Mouse (Mus musculus): ENCODE measurements around the gene Rgs6.

The Rgs6 gene

GRCm38 (mm10) chr12:83037798-83038560 is 449.9 kb downstream of the Rgs6 start:
- DNase-seq (ENCODE audit: low spot score) = no peak

- DNase-seq (ENCODE audit: low spot score) = no peak
Measured at GRCm38 (mm10) chr12:83038779-83039178, 450.7 kb downstream of the Rgs6 start.

DNA sequence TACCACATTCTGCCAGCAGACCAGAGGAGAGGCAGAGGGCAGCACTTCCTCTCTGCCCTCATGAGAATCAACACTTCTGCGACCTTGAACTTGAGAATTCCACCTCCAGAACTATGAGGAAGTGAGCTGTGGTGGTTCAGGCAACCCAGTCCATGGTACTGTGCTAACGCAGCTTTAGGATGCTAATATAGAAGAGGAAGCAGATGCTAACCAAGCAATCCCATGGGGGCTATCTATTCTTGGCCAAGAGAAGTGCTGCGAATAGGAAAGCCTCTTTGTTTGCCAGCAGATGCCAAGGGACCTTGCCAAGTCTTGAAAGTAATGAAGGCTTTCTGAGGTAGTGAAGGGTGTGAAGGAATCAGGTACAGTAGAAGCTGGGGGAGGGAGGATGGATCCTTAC is 451.8 kb downstream of the Rgs6 start:
- DNase-seq (ENCODE audit: low spot score) = no peak

GRCm38 (mm10) chr12:83043980-83044620 is 456.0 kb downstream of the Rgs6 start:
- DNase-seq (ENCODE audit: low spot score) = no peak

GRCm38 (mm10) chr12:83044621-83044990 is 456.5 kb downstream of the Rgs6 start:
- DNase-seq (ENCODE audit: low spot score) = no peak

- DNase-seq (ENCODE audit: low spot score) = peak; percentile 9
Measured at GRCm38 (mm10) chr12:83045001-83045531, 457.0 kb downstream of the Rgs6 start.

DNA sequence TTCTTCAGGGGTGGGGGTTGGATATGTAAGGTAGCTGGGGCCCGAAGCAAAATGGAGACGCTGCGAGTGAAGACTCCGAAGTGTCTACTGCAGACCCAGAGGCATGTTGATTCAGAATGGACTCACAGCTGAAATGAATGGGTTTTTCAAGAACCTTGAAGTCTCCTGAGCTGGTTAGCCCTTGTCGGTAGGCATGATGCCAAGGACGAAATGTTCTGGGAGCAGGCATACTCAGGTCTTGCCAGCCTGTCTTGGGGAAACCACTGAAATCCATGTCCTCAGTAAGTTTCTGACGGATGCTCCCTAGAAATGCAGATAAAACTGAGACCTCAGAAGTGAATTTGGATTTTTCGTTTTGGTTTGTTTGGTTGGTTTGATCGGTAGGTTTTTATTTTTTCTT is 458.6 kb downstream of the Rgs6 start:
- no peak for DNase-seq (ENCODE audit: low spot score)

GRCm38 (mm10) chr12:83047710-83048109 is 459.6 kb downstream of the Rgs6 start:
- no peak for DNase-seq (ENCODE audit: low spot score)

DNA sequence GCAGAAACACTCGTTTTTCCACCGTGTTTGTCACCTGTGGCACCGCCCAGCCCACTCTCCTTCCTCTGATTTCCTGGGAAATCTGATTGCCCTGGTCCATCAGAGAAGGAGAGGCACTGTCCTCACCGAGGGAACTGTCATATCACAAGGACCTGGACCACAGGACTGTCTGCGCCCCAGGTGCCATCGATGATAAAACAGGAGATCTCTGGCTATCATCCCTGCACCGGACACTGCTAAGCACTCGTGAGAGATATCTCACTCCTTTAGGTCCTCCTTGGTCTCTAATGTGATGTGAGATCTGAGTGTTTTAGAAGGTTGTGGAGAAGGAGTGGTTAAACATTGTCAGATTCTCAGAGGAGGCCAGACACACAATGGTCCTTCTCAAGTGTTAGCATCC is 462.4 kb downstream of the Rgs6 start:
- DNase-seq (ENCODE audit: low spot score) = no peak

DNA sequence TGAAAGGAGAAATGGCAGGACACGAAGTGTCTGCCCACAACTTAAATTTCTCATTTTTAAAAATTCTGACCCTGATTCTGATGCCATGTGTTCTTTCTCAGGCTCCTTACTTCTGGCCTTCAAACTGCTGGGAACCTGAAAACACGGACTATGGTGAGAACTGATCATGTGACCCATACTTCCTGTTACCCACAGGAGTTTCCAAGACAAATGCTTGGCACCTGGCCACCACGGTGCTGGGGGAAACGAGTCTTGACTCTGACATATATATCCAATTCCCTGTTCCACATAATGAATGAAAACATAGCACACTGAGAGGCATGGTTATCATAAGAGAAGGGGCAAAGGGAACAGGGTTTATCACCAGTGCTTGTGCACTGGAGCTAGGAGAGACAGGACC is 464.3 kb downstream of the Rgs6 start:
- DNase-seq (ENCODE audit: low spot score) = no peak

- no peak for DNase-seq (ENCODE audit: low spot score)
Measured at GRCm38 (mm10) chr12:83055690-83056089, 467.6 kb downstream of the Rgs6 start.

DNA sequence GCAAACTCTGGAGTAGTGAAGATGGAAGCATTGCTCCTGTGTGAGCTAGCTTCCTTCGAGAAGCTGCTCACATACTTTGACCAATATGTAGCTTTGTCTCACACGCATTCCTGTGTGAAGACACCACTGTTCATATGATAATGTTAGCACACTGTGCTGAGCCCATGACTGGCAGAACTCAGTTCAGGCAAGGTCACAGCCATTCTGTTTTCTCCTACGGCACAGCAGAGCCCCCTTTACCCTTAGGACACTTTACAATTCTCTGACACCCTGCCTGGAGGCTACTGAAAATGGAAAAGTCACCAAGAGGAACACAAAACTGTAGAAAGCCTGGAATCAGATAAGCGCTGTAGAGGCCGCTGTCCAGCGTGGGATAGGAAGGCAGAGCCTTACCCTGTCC is 478.3 kb downstream of the Rgs6 start:
- DNase-seq (ENCODE audit: low spot score) = no peak

GRCm38 (mm10) chr12:83070848-83071247 is 482.8 kb downstream of the Rgs6 start:
- no peak for DNase-seq (ENCODE audit: low spot score)

DNA sequence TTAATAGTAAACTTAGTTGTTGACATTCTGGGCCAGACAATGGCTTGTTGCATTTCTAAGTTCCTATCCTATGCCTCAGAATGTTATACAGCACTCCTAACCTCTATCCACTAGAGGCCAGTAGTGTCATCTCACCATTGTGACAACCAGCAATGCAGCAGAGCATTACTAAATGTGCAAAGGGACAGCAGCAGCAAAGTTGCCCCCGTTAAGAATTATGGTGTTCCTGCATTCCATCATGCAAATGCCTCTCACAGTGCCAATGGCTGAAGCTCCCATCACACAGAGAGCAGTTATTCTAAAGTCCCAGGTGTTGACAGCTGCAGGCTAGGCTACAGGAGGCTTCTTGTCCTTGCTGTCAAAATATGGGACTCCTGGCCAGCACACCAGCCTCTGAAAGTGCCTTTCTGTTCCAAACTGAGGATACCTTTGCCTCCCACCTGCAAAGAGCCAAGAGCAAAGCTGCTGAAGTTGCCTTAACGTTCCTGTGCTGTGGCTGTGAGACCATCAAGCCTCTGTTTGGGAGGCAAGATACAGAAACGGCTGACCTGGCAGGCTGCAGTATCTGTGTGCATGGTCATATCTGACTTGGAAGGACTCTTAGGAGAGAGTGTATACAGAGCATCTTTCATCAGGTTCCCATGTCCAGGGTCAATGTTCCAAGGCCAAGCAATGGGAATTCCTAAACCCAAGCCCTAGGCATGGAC is 484.2 kb downstream of the Rgs6 start:
- no peak for DNase-seq (ENCODE audit: low spot score)

GRCm38 (mm10) chr12:83072951-83073878 is 485.1 kb downstream of the Rgs6 start:
- peak; percentile 43 for DNase-seq (ENCODE audit: low spot score)

DNA sequence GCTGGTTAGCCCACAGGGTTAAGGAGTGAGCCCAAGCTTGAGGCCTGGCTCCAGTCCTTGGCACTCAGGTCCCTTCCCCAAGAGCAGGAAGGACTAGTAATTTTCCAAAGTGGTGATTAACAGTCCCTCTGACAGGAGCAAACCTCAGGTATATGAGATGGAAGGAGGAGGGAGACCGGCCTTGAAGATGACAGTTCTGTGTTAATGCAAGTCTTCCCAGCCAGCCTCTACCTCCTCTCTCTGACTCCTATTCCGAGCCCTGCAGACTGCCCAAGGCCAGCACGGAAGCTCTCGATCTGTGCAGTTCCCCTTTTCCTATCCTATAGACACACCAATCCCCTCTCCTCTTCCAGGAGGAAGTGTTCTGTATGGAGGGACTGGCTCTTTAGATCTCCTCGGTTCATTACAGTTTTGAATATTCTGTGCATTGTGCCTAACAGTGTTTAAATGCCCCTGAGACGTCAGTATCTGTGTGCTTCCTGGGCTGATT is 485.8 kb downstream of the Rgs6 start:
- DNase-seq (ENCODE audit: low spot score) = no peak

DNA sequence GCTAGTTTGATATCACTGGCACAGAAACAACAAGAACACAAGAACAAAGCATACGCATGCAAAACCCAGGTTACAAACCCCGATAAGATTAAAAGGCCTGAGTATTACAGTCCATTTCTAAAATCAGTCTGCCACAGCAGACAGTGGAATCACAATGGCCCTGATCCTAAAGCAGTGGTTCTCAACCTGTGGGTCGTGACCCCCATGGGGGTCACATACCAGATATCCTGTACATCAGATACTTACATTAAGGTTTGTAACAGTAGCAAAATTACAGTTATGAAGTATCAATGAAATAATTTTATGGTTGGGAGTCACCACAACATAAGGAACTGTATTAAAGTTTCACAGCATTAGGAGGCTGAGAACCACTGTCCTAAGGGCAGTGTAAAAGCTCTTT is 488.1 kb downstream of the Rgs6 start:
- DNase-seq (ENCODE audit: low spot score) = no peak

DNA sequence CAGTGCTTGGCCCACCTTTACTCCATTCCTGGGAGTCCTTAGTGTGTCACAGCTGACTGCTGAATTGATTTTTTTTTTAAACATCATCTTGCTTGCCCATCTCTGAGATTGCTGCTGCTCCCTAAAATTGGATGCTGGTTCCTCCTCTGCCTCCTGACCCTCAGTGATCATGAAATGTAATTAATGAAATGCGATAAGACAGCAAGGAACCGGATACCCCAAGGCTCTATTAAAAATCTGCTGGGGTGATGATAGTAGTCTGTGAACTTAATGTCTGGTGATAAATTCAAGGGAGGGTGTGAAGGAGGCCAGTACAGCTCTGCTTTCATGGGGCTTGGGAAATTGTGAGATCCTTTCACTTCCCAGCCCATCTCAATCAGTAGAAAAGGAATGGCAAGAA is 489.4 kb downstream of the Rgs6 start:
- no peak for DNase-seq (ENCODE audit: low spot score)

GRCm38 (mm10) chr12:83083427-83083826 is 495.3 kb downstream of the Rgs6 start:
- no peak for DNase-seq (ENCODE audit: low spot score)

DNA sequence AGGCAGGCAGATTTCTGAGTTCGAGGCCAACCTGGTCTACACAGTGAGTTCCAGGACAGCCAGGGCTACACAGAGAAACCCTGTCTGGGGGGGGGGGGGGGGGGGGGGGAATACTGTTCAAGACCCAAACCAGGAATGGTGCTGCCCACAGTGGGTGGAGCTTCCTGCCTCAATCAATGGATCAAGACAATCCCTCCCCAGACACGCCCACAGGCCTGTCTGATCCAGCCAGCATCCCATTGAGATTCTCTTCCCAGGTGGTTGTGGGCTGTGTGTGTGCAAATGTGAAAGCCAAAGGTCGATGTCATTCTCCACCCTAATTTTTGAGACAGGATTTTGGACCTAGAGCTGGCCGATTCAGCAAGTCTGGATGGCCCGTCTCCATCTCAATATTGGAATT is 496.5 kb downstream of the Rgs6 start:
- DNase-seq (ENCODE audit: low spot score) = no peak

DNA sequence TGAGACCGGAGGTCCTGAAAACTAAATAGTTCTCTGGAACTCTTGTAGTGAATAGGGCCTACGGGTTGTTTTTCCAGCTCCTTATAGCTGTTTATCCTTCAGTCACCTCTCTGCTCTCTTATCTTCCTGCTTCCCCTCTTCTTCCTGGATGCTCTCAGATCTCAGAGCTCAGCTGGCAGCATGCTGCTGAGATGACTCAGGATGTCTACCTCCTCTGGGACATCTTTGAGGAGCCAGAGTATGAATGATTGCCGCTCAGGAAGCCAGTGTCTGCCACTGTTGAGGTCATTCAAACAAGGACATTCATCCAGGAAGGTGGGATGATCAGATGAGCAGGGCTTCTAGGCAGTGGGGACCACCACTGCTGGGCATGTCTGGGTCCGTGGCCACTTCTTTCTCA is 498.9 kb downstream of the Rgs6 start:
- no peak for DNase-seq (ENCODE audit: low spot score)

DNA sequence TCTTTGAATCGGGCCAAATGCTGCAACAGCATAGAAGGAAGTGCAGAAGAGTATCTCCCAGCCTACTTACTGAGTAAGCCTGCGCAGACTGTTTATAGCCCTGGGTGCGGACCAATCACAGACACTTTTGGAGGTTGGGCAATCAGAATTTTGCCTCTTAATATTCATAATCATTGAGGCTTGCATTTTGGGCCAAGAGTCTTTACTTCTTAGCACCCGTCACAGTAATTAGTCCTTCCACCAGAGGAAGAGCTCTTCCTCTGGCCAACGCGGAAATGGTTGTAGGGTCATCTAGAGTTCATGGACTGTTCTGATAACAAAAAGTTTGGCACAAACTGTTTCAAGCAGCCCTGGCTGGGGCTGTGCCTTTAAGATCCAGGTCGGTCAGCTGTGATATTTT is 499.5 kb downstream of the Rgs6 start:
- no peak for DNase-seq (ENCODE audit: low spot score)

Data from ovary, postnatal 36 days (tissue).